Mouse (Mus musculus): ENCODE measurements around the gene Plac1. TPM values are rescaled to one million over a fixed set of nuclear protein-coding genes. Genes with fewer than 3 reads are reported as not detected.

The Plac1 gene
- polyA plus RNA-seq, 1 experiment, result not detected

DNA sequence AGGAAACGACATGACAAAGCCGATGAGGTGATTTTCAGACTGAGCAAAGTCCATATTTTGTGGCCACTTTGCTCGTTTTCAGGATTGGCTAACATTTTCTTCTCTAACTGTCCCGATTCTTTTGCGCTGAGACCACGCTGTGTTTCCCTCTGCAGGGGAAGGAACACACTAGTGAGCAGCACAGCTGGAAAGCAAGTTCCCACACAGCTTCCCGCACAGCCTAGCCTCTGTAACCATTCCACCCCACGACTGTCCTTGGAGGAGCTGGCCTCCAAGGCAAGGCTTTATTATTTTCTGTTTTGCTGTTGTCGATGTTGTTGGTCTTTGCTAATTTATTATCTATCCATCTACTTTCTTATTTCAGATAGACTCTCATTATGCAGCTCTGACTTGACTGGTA lies 27.4 kb downstream of the Plac1 start:
- no peak for TF ChIP-seq GATA1 (IDR thresholded peaks at IDR 0.05; ENCODE audit: low read length)

DNA sequence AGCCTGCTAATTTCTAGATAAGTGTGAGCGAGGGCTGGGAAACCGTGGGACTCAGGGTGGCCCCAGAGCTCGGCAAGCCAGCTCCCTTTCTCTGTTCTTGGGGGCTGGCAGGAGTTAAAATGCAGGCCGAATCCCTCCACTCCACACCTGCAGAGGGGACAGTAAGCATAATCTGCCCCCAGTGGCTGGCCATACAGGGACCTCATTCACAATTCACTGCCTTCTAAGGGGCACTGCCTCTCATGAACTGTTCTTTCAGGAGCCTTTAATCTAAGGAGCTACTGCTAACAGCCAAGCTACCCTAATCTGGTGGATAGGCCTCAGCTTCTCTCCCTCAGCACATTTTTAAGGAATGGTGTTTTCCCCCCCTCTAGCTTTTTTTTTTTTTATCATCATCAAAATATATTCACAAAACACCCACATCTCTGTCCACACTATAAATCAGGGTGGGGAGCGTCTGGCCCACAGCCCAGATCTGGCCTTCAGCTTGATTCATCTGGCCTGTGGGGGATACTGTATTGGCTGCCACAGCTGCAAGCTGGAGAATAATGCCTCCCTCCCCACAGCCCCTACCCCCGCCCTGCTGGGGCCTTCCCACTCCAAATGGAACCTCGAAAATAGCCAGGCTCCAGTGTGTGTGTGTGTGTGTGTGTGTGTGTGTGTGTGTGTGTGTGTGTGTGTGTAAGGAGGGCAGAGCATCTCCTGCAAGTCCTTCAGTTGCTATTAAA lies 28.0 kb downstream of the Plac1 start:
- no peak for TF ChIP-seq GATA1 (IDR thresholded peaks at IDR 0.05; ENCODE audit: low read length)

- no peak for TF ChIP-seq GATA1 (IDR thresholded peaks at IDR 0.05; ENCODE audit: low read length)
Observed at GRCm38 (mm10) chrX:53209431-53209830, 30.5 kb downstream of the Plac1 start.

GRCm38 (mm10) chrX:53204690-53205311 lies 35.1 kb downstream of the Plac1 start:
- TF ChIP-seq GATA1 (IDR thresholded peaks at IDR 0.05; ENCODE audit: low read length), result no peak

- no peak for TF ChIP-seq GATA1 (IDR thresholded peaks at IDR 0.05; ENCODE audit: low read length)
Observed at GRCm38 (mm10) chrX:53201616-53202015, 38.3 kb downstream of the Plac1 start.

DNA sequence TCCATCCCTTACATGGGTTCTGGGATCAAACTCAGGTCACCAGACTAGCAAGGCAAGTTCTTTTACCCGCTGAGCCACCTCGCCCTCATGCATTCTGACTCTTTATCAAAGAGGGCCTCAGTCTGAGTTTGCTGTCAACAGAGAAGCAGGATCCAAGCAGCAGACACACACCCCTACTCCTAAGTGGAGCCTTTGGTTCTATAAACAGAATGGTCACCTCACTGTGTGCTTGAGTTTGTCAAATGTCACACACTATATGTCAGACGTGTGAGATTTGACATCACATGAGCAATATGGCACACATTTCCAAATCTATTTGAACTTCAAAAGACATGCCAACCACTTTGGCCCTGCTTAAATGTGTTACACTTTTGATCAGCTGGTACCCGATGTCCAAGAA lies 42.2 kb downstream of the Plac1 start:
- no peak for TF ChIP-seq GATA1 (IDR thresholded peaks at IDR 0.05; ENCODE audit: low read length)

DNA sequence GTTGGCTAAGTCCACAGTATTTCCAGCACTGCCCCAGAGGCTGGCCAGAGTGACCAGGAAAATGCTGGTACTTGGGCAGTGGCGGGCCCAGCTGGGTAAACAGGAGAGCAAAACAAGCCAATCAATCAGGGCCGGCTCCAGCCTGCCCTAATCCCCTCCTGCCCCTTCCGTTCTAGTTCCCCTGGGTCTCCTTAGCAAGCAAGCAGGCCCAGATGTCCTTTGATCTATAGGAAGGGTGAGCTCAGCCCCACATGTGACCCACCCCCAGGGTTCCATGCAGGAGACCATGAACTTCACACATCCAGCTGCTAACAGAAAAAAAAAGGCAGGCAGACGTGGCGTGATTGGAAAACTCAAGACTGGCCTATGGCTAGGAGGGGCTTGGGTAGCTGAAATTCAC lies 43.5 kb downstream of the Plac1 start:
- no peak for TF ChIP-seq GATA1 (IDR thresholded peaks at IDR 0.05; ENCODE audit: low read length)

- TF ChIP-seq GATA1 (IDR thresholded peaks at IDR 0.05; ENCODE audit: low read length), result no peak
Observed at GRCm38 (mm10) chrX:53188692-53189091, 51.2 kb downstream of the Plac1 start.

GRCm38 (mm10) chrX:53179801-53180200 lies 60.1 kb downstream of the Plac1 start:
- no peak for TF ChIP-seq GATA1 (IDR thresholded peaks at IDR 0.05; ENCODE audit: low read length)

- no peak for TF ChIP-seq GATA1 (IDR thresholded peaks at IDR 0.05; ENCODE audit: low read length)
Observed at GRCm38 (mm10) chrX:53176296-53176695, 63.6 kb downstream of the Plac1 start.

DNA sequence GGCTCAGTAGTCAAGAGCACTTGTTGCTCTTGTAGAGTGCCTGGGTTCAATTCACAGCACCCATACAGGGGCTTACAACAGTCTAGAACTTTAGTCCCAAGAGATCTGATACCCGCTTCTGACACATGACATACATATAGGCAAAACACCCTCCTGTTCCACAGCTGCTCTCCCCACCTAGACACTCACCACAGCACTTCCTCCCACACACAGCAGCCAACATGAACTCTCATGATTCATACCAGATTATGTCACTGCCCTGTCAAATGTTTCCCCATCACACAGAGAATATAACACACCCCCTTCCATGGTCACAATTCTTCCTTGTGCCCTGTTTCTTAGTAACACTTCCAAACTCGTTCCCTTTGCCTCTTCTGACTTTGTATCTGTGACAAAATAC lies 71.3 kb downstream of the Plac1 start:
- no peak for TF ChIP-seq GATA1 (IDR thresholded peaks at IDR 0.05; ENCODE audit: low read length)

DNA sequence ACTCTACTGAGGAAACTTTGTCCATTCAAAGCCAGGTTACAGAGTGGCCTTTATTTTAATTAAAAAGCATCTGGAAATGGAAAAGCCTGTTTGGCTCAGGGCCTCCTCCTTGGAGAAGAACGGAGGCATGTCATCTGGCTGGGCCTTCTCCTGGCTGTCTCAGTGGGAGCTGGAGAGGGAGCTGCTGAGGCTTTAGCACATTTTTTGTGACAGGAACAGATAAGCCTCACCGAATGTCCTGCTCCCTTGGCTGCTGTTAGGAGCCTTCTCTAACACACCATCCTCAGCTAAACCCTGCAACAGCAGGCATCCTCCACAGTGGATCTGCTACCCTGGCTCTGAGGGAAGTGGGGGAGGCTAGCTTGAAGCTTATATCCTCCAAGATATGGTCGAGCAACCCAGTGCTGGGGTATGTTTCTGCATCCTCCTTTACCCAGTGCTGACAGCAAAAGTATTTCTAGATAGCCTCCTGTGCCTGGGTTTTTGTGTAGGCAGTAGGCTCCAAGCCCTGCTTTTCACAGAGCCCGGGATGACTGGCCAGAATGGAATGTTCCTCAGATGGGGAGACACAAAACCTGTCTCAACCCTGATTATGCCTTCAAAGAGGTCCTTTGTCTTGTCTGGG lies 72.9 kb downstream of the Plac1 start:
- TF ChIP-seq GATA1 (IDR thresholded peaks at IDR 0.05; ENCODE audit: low read length), result no peak

DNA sequence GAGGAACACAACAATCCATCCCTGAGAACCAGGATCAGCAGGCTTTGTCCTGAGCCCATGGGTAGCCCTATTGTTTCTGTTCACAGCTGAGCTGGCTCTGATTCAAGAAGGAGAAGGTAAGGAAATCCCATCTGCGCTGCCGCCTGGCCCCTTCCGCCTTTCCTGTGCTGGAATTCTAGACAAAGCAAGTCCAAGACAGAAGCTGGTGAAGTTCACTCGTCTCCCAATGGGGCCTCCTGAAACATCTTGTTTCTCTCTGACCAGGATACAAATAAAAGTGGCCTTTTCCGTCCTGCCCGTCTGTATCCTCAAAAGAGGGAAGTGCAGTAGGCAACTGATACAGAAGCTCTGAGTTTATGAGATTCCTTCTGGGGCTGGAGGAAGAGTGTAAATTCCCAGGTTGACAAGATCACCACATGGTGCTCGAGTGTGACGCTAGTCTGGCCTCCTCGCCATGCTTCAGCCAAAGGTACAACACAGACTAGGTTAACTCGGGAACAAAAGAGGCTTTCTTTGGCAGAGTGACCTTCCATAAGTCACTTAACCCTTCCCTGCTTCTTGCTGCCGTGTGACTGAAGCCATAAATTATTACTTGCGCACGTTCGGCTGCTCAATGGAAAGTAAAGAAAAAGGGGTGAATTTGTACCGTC lies 73.5 kb downstream of the Plac1 start:
- no peak for TF ChIP-seq GATA1 (IDR thresholded peaks at IDR 0.05; ENCODE audit: low read length)

DNA sequence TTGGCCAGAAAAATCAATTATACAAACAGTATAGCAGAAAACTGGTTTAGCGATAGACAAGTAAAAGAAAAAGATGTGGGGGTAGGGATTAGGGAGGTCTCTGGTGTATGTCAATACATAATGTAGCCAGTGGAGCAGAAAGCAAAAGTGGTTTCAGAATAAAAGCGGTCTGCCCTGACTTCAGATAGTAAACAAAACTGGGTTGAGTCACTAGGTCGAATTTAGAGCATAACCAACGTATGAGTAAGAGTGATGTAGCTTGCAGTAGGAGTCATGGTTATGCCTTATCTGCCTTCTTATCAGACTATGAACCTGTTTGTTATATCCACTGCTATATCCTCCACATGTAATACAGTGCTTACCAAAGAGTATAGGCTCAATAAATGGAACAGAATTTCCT lies 77.3 kb downstream of the Plac1 start:
- TF ChIP-seq GATA1 (IDR thresholded peaks at IDR 0.05; ENCODE audit: low read length), result no peak

DNA sequence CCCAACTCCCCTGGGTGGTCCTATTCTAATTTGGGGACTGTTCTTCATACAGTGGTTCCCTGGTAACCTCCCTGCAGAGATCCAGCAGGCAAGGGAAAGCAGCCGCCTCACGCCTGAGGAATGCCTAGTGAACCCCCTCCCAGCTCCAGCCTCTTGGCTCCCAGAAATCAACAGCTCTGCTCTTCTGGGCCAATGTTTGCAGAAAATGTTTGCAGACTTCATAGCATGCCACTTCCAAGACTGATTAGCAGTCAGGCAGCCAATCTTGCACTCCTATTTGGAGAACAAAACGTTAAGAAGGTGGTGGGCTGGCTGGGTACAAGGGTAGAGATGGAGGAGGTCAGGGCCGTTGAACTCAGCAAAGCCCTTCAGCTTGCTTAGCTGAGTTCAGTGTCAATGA lies 78.3 kb downstream of the Plac1 start:
- TF ChIP-seq GATA1 (IDR thresholded peaks at IDR 0.05; ENCODE audit: low read length), result no peak

GRCm38 (mm10) chrX:53161115-53161514 lies 78.8 kb downstream of the Plac1 start:
- TF ChIP-seq GATA1 (IDR thresholded peaks at IDR 0.05; ENCODE audit: low read length), result no peak

Data from G1E-ER4 (cell line).